Mouse (Mus musculus): ENCODE results near the gene Wfdc13. TPM values are rescaled to one million over a fixed set of nuclear protein-coding genes. Genes with fewer than 3 reads are reported as not detected.

Gene Wfdc13
- not detected in 2 replicates for polyA plus RNA-seq (2015; fragmentation: Nextera tagmentation; extraction: Ambion mirVana)

DNA sequence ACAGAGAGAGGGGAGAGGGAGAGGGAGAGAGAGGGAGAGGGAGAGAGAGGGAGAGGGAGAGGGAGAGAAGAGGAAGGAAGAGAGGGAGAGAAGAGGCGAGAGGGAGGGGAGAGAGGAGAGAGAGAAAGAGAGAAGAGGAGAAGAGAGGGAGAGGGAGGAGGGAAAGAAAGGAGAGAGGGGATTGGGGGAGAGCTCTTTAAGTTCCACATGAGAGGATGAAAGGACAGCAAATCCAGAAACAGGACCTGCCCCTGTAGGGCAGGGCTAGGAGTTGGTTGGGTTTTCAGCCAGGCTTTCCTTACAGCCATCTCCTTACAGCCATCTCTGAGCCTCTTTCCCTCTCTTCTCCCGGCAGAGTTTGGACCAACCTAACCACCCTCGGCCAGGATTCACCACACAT, at the start of gene Wfdc13:
Gene Wfdc13 (plus strand): TSS at position 301 of the 400 bp plus-strand sequence.
- no peaks in the 10 kb centered on the region for H3K4me1 ChIP-seq
- no peaks in the 10 kb centered on the region for H3K9me3 ChIP-seq
- H3K4me2 ChIP-seq: no peak within 1 kb of the TSS
- H3K27me3 ChIP-seq: no peaks in the 10 kb centered on the region
- no peaks in the 10 kb centered on the region for H3K36me3 ChIP-seq
- H3K27ac ChIP-seq: no peak within 1 kb of the TSS
- no peak within 1 kb of the TSS for H3K4me3 ChIP-seq
- ATAC-seq (ENCODE audit: insufficient number of reproducible peaks, insufficient read depth, low FRiP score, low TSS enrichment, low read depth): no peak
- H3K9ac ChIP-seq: no peak within 1 kb of the TSS
- 61% methylated on average over 3 of the region's 3 CpGs for WGBS

DNA sequence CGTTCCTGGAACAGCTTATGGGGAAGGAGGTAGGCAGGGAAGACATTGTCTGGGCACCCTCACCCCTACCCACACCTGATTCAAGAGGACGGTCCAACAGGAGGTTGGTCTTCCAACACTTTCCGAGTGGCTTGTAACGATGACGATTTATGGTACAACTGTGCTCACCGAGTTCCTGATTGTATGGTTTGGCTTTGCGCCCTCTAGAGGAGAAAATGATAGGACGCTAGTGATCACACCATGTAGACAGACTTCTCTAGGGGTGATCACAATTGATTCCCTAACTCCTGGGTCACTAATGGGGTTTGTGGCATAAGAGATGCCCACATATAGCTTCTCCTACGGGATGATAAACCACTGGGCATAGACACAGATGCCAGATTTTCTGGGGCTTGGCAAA, 49.6 kb upstream of the Wfdc13 start:
- H3K27ac ChIP-seq: no peak overlapping the region
- H3K27me3 ChIP-seq: no peaks in the 10 kb centered on the region
- no peaks in the 10 kb centered on the region for H3K4me1 ChIP-seq
- no peaks in the 10 kb centered on the region for H3K36me3 ChIP-seq
- no peak for ATAC-seq (ENCODE audit: insufficient number of reproducible peaks, insufficient read depth, low FRiP score, low TSS enrichment, low read depth)
- H3K9ac ChIP-seq: no peak overlapping the region
- no peak overlapping the region for H3K4me2 ChIP-seq
- H3K9me3 ChIP-seq: no peaks in the 10 kb centered on the region
- H3K4me3 ChIP-seq: no peak overlapping the region
- WGBS: 77% methylated on average over 9 of the region's 9 CpGs

DNA sequence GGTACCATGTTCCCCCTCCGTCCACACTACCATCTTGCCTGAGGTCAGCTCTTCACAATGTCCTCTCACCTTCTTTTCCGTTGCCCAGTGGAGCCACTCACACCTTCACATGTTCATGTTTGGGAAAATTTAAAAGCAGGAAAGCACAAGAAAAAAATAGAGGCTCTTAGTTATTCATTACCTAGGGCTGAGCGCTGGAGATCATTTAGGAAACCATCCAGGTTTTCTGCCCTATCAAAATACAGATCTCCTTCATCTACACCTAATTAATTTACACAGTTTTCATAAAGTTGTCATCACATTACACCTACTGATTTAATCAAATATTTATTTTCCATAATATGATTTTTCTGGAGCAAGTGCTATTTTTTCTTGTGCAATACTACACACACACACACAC, 46.2 kb upstream of the Wfdc13 start, which contains the start of gene Wfdc16:
Gene Wfdc16 (minus strand): TSS at position 101 of the 400 bp plus-strand sequence.
- Histone ChIP-seq H3K4me1 (no peaks in the 10 kb centered on the region), H3K27me3 (no peaks in the 10 kb centered on the region), H3K36me3 (no peaks in the 10 kb centered on the region), H3K4me3 (no peak within 1 kb of the TSS), H3K27ac (no peak within 1 kb of the TSS), H3K4me2 (no peak within 1 kb of the TSS), H3K9me3 (no peaks in the 10 kb centered on the region), H3K9ac (no peak within 1 kb of the TSS)
- WGBS: 83% methylated on average over 3 of the region's 3 CpGs
- no peak for ATAC-seq (ENCODE audit: insufficient number of reproducible peaks, insufficient read depth, low FRiP score, low TSS enrichment, low read depth)

DNA sequence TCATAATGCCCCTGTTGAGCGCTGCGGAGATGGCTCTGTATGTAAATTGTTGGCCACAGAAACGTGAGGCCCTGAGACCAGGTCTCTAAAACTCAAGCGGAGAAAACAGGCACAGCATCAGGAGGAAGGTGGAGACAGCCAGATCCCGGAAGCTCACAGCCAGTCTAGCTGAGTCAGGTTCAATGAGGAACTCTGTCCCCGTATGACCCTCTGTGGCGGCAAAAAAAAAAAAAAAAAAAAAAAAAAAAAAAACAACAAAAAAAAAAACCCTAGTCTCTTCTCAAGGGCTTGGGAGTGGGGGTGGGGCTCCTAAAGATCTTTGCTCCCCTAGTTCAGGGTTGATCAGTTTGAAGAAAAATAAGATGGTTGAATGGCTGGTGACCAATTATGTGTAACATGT, 43.8 kb upstream of the Wfdc13 start:
- Histone ChIP-seq H3K9ac (no peak overlapping the region), H3K4me2 (no peak overlapping the region), H3K27me3 (no peaks in the 10 kb centered on the region), H3K4me1 (no peaks in the 10 kb centered on the region), H3K9me3 (no peaks in the 10 kb centered on the region), H3K36me3 (no peaks in the 10 kb centered on the region), H3K4me3 (no peak overlapping the region), H3K27ac (no peak overlapping the region)
- no peak for ATAC-seq (ENCODE audit: insufficient number of reproducible peaks, insufficient read depth, low FRiP score, low TSS enrichment, low read depth)
- WGBS: 71% methylated on average over 7 of the region's 7 CpGs

DNA sequence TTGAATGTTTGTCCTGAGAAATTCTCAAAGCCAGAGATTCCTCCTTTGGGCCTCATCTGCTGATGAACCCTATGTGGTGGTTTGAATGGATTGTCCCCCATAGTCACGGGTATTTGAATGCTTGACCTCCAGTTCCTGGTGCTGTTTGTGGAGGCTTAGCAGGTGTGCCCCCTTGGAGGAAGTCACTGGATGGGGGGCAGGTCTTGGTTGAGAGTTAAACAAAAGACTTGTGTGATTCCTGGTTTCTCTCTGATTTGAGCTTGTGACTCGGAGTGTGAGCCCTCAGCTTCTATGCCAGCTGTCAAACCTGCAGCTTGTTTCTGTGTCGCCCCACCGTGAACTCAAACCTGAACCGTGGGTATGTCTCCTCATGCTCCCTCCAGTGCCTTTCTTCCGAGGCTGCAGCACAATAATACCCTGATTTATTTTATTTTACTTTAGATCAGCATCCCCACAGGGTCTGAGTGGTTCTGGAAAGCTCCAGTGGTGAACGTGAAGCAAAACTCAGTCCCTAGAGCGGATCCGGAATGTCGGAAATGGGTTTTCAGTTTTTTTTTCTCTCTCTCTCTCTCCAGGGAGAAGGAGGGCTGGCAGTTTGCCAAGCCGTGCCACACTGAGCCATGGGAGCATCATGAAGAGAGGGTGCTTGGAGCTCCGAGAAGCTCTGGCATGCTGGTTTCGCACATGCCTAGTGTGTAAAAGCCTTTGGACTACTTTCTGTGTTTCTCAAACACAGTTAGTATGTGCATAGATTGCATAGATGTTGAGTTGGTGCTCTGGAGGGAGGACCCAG, 42.8 kb upstream of the Wfdc13 start:
- H3K9ac ChIP-seq: no peak overlapping the region
- WGBS: 78% methylated on average over 13 of the region's 13 CpGs
- no peak overlapping the region for H3K4me3 ChIP-seq
- H3K36me3 ChIP-seq: no peaks in the 10 kb centered on the region
- no peak overlapping the region for H3K27ac ChIP-seq
- H3K4me2 ChIP-seq: no peak overlapping the region
- H3K27me3 ChIP-seq: no peaks in the 10 kb centered on the region
- no peaks in the 10 kb centered on the region for H3K4me1 ChIP-seq
- H3K9me3 ChIP-seq: no peaks in the 10 kb centered on the region
- no peak for ATAC-seq (ENCODE audit: insufficient number of reproducible peaks, insufficient read depth, low FRiP score, low TSS enrichment, low read depth)

DNA sequence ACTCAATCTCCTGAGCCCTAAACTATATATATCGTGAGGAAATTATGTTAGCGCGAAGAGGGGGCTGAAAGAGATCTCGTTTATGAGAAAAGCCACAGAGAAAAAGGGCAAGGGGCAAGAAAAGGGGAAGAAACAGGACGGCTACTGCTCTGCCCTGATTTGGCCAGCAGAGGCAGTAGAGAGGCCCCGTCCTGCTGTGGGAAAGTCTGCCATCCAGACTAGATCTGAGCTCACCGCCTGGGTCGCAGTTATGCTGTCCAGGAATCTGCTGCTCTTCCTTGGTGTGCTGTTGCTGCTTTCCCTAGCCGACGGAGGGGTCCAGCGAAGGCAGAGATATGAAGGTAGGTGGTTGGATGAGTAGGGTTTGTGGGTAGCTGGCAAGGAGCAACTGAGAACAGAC, 29.0 kb upstream of the Wfdc13 start, which contains the start of gene Wfdc10:
Gene Wfdc10 (plus strand): TSS at position 189 of the 400 bp plus-strand sequence.
- H3K4me1 ChIP-seq: no peaks in the 10 kb centered on the region; the same call in 1 of the 2 replicates
- H3K36me3 ChIP-seq: no peaks in the 10 kb centered on the region
- ATAC-seq (ENCODE audit: insufficient number of reproducible peaks, insufficient read depth, low FRiP score, low TSS enrichment, low read depth): no peak
- no peak within 1 kb of the TSS for H3K9ac ChIP-seq
- peaks cover 7% of the 10 kb centered on the region for H3K27me3 ChIP-seq
- H3K4me2 ChIP-seq: no peak within 1 kb of the TSS
- H3K4me3 ChIP-seq: no peak within 1 kb of the TSS
- H3K9me3 ChIP-seq: no peaks in the 10 kb centered on the region
- WGBS: 11% methylated on average over 11 of the region's 11 CpGs
- H3K27ac ChIP-seq: no peak within 1 kb of the TSS

DNA sequence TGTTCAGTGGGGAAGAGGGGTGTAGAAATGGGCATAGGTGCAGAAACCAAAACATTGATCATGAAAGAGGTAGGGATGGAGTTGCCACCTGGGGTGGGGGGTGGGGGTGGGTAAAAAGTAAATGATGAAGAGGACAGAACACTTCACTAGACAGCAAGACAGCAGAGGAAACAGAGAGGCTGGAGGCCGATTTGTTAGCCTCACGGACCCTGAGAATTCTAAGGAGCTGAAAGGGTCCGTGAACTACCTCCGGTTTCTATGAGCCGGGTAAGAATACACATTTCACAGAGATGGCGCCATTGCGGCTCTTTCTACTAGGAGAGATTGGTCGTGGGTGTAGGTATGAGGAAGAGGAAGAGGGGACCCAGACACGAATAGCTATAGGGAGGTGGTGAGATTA, 28.4 kb upstream of the Wfdc13 start, which contains the start of gene Wfdc9:
Gene Wfdc9 (minus strand): TSS at position 101 of the 400 bp plus-strand sequence.
- Histone ChIP-seq H3K27me3 (peaks cover 7% of the 10 kb centered on the region), H3K4me2 (no peak within 1 kb of the TSS), H3K4me3 (no peak within 1 kb of the TSS), H3K36me3 (no peaks in the 10 kb centered on the region), H3K27ac (no peak within 1 kb of the TSS), H3K9ac (no peak within 1 kb of the TSS), H3K9me3 (no peaks in the 10 kb centered on the region), H3K4me1 (no peaks in the 10 kb centered on the region; the same call in 1 of the 2 replicates)
- ATAC-seq (ENCODE audit: insufficient number of reproducible peaks, insufficient read depth, low FRiP score, low TSS enrichment, low read depth): no peak
- WGBS: 83% methylated on average over 9 of the region's 9 CpGs

DNA sequence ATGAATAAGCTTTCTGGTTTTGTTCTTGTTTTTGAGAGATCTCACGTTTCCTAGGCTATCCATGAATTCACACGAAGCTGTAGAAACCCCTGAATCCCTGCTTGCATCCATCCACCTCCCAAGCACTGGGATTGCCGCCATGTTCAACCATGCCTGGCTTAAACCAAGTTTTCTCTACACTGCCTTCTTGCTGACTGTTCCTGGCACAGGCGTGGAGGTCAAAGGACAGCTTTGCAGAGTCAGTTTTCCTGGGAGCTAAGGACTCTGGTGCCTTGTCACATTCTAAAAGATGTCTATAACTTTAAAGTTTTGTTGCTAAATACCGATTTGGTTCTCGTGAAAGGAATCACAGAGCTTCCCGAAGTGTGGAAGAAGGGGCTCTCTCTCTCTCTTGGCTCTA, 20.1 kb upstream of the Wfdc13 start:
- no peak for ATAC-seq (ENCODE audit: insufficient number of reproducible peaks, insufficient read depth, low FRiP score, low TSS enrichment, low read depth)
- 83% methylated on average over 7 of the region's 7 CpGs for WGBS
- Histone ChIP-seq H3K4me3 (no peak overlapping the region), H3K4me1 (no peaks in the 10 kb centered on the region), H3K4me2 (no peak overlapping the region), H3K9me3 (no peaks in the 10 kb centered on the region), H3K9ac (no peak overlapping the region), H3K27ac (no peak overlapping the region), H3K36me3 (no peaks in the 10 kb centered on the region), H3K27me3 (no peaks in the 10 kb centered on the region)

DNA sequence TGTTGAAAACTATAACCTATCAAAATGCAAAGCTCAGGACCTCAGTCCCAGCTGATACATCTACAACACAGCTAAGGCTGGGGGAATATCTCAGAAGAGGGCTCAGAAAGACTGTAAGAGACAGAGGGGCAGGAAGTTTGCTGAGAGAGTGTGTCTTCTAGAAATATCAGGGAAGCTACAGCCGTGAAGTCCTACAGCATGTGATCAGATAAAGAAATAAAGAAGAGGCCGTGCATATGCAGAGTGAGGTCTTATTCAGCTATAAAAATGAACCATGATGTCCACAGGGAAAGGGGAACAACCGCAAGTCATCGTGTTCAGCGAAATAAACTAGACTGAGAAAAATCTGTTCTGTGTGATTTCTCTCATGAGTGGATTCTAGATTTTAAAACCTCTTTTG, 14.6 kb upstream of the Wfdc13 start:
- Histone ChIP-seq H3K36me3 (no peaks in the 10 kb centered on the region), H3K27me3 (no peaks in the 10 kb centered on the region), H3K4me2 (no peak overlapping the region), H3K4me1 (no peaks in the 10 kb centered on the region), H3K27ac (no peak overlapping the region), H3K4me3 (no peak overlapping the region), H3K9me3 (no peaks in the 10 kb centered on the region), H3K9ac (no peak overlapping the region)
- no peak for ATAC-seq (ENCODE audit: insufficient number of reproducible peaks, insufficient read depth, low FRiP score, low TSS enrichment, low read depth)
- 82% methylated on average over 5 of the region's 5 CpGs for WGBS

DNA sequence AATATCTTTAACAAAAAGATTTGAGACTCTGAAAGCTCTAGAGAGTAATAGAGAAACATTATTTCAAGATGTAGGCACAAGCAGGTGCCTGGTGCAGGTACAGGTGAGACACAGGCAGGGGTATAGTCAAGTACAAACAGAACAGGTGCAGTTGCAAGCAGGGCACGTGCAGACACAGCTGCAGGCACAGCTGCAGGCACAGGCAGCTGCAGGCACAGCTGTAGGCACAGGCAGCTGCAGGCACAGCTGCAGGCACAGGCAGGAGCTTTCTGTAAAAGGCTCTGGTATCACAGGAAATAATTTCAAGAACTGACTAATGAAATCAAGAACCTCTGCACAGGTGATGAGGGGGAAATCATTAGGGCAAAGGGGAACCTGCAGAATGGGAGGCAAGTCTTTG, 14.0 kb upstream of the Wfdc13 start:
- Histone ChIP-seq H3K36me3 (no peaks in the 10 kb centered on the region), H3K4me3 (no peak overlapping the region), H3K4me2 (no peak overlapping the region), H3K27ac (no peak overlapping the region), H3K9ac (no peak overlapping the region), H3K9me3 (no peaks in the 10 kb centered on the region), H3K4me1 (no peaks in the 10 kb centered on the region), H3K27me3 (no peaks in the 10 kb centered on the region)
- ATAC-seq (ENCODE audit: insufficient number of reproducible peaks, insufficient read depth, low FRiP score, low TSS enrichment, low read depth): no peak
- 13% methylated on average over 1 of the region's 1 CpGs for WGBS

DNA sequence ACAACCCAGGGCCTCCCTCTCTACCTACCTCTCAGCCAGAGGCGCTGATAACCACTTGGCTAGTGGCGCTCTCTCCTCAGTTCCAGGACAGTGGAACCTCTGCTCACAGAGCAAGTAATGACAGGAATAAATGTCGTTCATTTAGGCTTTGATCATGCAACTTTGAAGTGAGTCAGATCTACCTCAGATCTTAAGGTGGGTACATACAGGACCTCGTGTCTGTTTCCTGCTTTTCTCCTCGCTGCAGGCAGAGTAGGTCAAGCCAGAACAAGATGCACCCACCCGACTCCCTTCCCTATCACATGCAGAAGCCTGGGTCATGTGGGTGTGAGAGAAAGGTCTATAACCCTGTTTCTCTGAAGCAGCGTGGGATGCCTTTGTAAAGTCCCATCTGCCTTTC, 10.9 kb upstream of the Wfdc13 start, which contains the start of gene Wfdc11:
Gene Wfdc11 (minus strand): TSS at position 101 of the 400 bp plus-strand sequence.
- H3K4me2 ChIP-seq: no peak within 1 kb of the TSS
- no peak within 1 kb of the TSS for H3K9ac ChIP-seq
- no peak within 1 kb of the TSS for H3K27ac ChIP-seq
- 0 out of 2 replicates have a peak, but pooled peaks cover 3% of the 10 kb centered on the region for H3K4me1 ChIP-seq
- no peak for ATAC-seq (ENCODE audit: insufficient number of reproducible peaks, insufficient read depth, low FRiP score, low TSS enrichment, low read depth)
- H3K36me3 ChIP-seq: no peaks in the 10 kb centered on the region
- no peaks in the 10 kb centered on the region for H3K9me3 ChIP-seq
- no peaks in the 10 kb centered on the region for H3K27me3 ChIP-seq
- WGBS: 72% methylated on average over 7 of the region's 7 CpGs
- H3K4me3 ChIP-seq: no peak within 1 kb of the TSS

DNA sequence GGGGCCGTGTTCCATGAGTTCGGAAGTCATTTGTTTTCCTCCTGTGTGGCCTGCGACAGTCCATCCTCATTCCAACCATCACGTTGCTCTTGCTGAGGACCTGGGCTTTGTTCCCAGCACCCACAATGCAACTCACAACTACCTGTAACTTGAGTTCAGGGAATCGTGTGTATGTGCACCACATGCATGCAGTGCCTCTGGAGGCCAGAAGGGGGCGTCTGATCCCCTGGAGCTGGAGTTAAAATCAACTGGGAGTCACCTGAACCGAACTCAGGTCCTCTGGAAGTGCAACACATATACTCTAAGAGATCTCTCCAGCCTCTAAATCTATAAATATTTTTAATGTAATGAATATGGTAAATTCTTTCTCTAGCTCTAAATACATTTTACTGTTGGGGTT, 8.8 kb upstream of the Wfdc13 start:
- H3K4me1 ChIP-seq: 0 out of 2 replicates have a peak, but pooled peaks cover 8% of the 10 kb centered on the region
- ATAC-seq (ENCODE audit: insufficient number of reproducible peaks, insufficient read depth, low FRiP score, low TSS enrichment, low read depth): no peak
- 78% methylated on average over 7 of the region's 7 CpGs for WGBS
- H3K27me3 ChIP-seq: no peaks in the 10 kb centered on the region
- H3K4me2 ChIP-seq: no peak overlapping the region
- H3K9ac ChIP-seq: no peak overlapping the region
- no peaks in the 10 kb centered on the region for H3K36me3 ChIP-seq
- H3K4me3 ChIP-seq: no peak overlapping the region
- H3K9me3 ChIP-seq: no peaks in the 10 kb centered on the region
- H3K27ac ChIP-seq: no peak overlapping the region
